Mouse (Mus musculus) lung, embryonic 14.5 days (tissue): Measurements from ENCODE around the gene Ptprf. TPM values are rescaled to one million over a fixed set of nuclear protein-coding genes. Genes with fewer than 3 reads are reported as not detected.

Experiments used
- ATAC-seq: fragments of 200-750 bp; cut with Nextera tagmentation; 2 replicates; pipeline ENCODE4 v1.8.0; 2017; ENCODE audit warnings: mild to moderate bottlenecking, moderate TSS enrichment, moderate library complexity; ENCODE audit not compliant: insufficient read depth
- DNase-seq: peaks from one replicate; pipeline ENCODE4 v3.0.0-alpha.2; 2015
- H3K27ac ChIP-seq: fragments of 300-500 bp; sonication (generic); 2 replicates; pipeline ENCODE4 v1.5.1; 2014; ENCODE audit warnings: low read depth, mild to moderate bottlenecking, moderate library complexity
- H3K27me3 ChIP-seq: fragments of 300-500 bp; sonication (generic); 2 replicates; pipeline ENCODE4 v1.6.1; 2014; ENCODE audit warnings: low read length, control low read depth; ENCODE audit not compliant: insufficient read depth
- H3K36me3 ChIP-seq: fragments of 300-500 bp; sonication (generic); 2 replicates; pipeline ENCODE4 v1.6.1; 2014; ENCODE audit warnings: control low read depth; ENCODE audit not compliant: insufficient read depth
- H3K4me1 ChIP-seq: fragments of 300-500 bp; sonication (generic); 2 replicates; pipeline ENCODE4 v1.6.1; 2014; ENCODE audit warnings: antibody characterized with exemption, control low read depth; ENCODE audit not compliant: insufficient read depth
- H3K4me2 ChIP-seq: fragments of 300-500 bp; sonication (generic); 2 replicates; pipeline ENCODE4 v1.6.1; 2014; ENCODE audit warnings: mild to moderate bottlenecking
- H3K4me3 ChIP-seq: fragments of 300-500 bp; sonication (generic); 2 replicates; pipeline ENCODE4 v1.5.1; 2014; ENCODE audit warnings: low read depth, low read length
- H3K9ac ChIP-seq: fragments of 300-500 bp; sonication (generic); 2 replicates; pipeline ENCODE4 v1.6.1; 2014
- H3K9me3 ChIP-seq: fragments of 300-500 bp; sonication (generic); 2 replicates; pipeline ENCODE4 v1.6.1; 2016; ENCODE audit warnings: low read depth, low read length, control low read depth
- CTCF ChIP-seq: IDR thresholded peaks from 2 replicates; pipeline ENCODE4 v1.5.1; 2016; ENCODE audit warnings: antibody characterized with exemption, low read depth
- WGBS: fragments of 180-500 bp; shearing (Covaris S2); extraction: QIAGEN DNeasy Blood & Tissue Kit; methylation state at CpG from one replicate; pipeline ENCODE4 v1.1.7; 2014; 5-methylcytosine and 5-hydroxymethylcytosine counted together
- microRNA-seq: library from miRNA; unstranded; fragments of <30 nt; microRNA quantifications from one replicate; pipeline ENCODE4, GENCODE M21; 2016; ENCODE audit warnings: borderline number of aligned reads
- polyA plus RNA-seq: library from polyadenylated mRNA; unstranded; fragments of >200 nt; fragmentation: Nextera tagmentation; extraction: Ambion mirVana; gene quantifications from 2 replicates; pipeline ENCODE4 v1.2.1, GENCODE M21; 2014

Ptprf gene
- polyA plus RNA-seq, 1 experiment from 2014 or later: 75.7 TPM

- WGBS: 10% methylated on average over 17 of the region's 17 CpGs
- DNase-seq: no peak
Measured at GRCm38 (mm10) chr4:118180301-118181080, 110.7 kb downstream of the Ptprf start.

GRCm38 (mm10) chr4:118179467-118180300 is 111.5 kb downstream of the Ptprf start, which contains the start of gene Kdm4a:
Kdm4a (minus strand) TSS chr4:118180043.
- no peak for TF ChIP-seq CTCF
- DNase-seq: peak; percentile 99
- Histone ChIP-seq H3K4me3 (peak within 1 kb of the TSS; percentile 80), H3K36me3 (peaks cover 28% of the 10 kb centered on the region), H3K9ac (peak within 1 kb of the TSS; percentile 83), H3K4me2 (peak within 1 kb of the TSS; percentile 64), H3K9me3 (no peaks in the 10 kb centered on the region), H3K4me1 (peaks cover 4% of the 10 kb centered on the region; the same call in 1 of the 2 replicates), H3K27ac (peak within 1 kb of the TSS; percentile 92), H3K27me3 (no peaks in the 10 kb centered on the region)
- peak; percentile 100 for ATAC-seq
- under 1% methylated on average over 38 of the region's 38 CpGs for WGBS

More at GRCm38 (mm10) chr4:118180301-118181080, 110.7 kb downstream of the Ptprf start:
- TF ChIP-seq CTCF: no peak
- no peaks in the 10 kb centered on the region for H3K9me3 ChIP-seq
- H3K4me1 ChIP-seq: peaks cover 4% of the 10 kb centered on the region; the same call in 1 of the 2 replicates
- peak overlapping the region; percentile 80 for H3K4me3 ChIP-seq
- no peaks in the 10 kb centered on the region for H3K27me3 ChIP-seq
- ATAC-seq: no peak
- H3K27ac ChIP-seq: peak overlapping the region; percentile 91
- H3K9ac ChIP-seq: peak overlapping the region; percentile 83
- peak overlapping the region; percentile 64 for H3K4me2 ChIP-seq
- H3K36me3 ChIP-seq: peaks cover 20% of the 10 kb centered on the region

GRCm38 (mm10) chr4:118178952-118179466 is 112.2 kb downstream of the Ptprf start:
- H3K9ac ChIP-seq: peak overlapping the region; percentile 83

DNA sequence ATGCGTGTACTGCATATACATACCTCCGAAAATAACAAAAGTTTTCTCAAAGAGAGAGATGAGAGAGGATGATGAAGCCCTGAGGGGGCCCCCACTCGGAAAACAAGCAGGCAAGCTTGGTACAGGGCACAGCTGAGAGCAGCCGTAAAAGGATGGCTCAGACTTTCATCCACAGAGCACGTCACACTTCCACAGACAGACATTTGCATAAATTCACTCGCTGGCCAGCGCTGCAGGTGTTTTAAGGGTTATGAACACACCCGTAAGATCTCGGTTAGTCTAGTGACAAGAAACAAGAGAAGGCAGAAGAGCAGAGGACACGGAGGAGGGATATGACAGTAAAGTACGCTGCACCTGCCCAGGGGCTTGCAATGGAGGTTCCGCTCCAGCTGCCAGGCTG is 118.7 kb downstream of the Ptprf start:
- no peak overlapping the region for H3K4me3 ChIP-seq
- H3K4me2 ChIP-seq: no peak overlapping the region
- H3K27me3 ChIP-seq: no peaks in the 10 kb centered on the region
- no peaks in the 10 kb centered on the region for H3K4me1 ChIP-seq
- peaks cover 100% of the 10 kb centered on the region for H3K36me3 ChIP-seq
- no peaks in the 10 kb centered on the region for H3K9me3 ChIP-seq
- ATAC-seq (no peak), DNase-seq (no peak)
- no peak overlapping the region for H3K27ac ChIP-seq
- TF ChIP-seq CTCF: no peak
- 93% methylated on average over 12 of the region's 12 CpGs for WGBS
- no peak overlapping the region for H3K9ac ChIP-seq

More at GRCm38 (mm10) chr4:118178952-118179466, 112.2 kb downstream of the Ptprf start:
- Histone ChIP-seq H3K4me1 (peaks cover 4% of the 10 kb centered on the region; the same call in 1 of the 2 replicates), H3K27me3 (no peaks in the 10 kb centered on the region), H3K4me3 (peak overlapping the region; percentile 80), H3K9me3 (no peaks in the 10 kb centered on the region), H3K36me3 (peaks cover 35% of the 10 kb centered on the region), H3K4me2 (peak overlapping the region; percentile 64), H3K27ac (peak overlapping the region; percentile 92)
- WGBS: 1% methylated on average over 12 of the region's 12 CpGs
- no peak for TF ChIP-seq CTCF
- ATAC-seq (no peak), DNase-seq (peak; percentile 50)

- ATAC-seq: no peak
- WGBS: 83% methylated on average over 9 of the region's 9 CpGs
- TF ChIP-seq CTCF: peak; percentile 59
- Histone ChIP-seq H3K27me3 (no peaks in the 10 kb centered on the region), H3K4me3 (no peak overlapping the region), H3K4me1 (no peaks in the 10 kb centered on the region), H3K27ac (no peak overlapping the region), H3K4me2 (no peak overlapping the region), H3K36me3 (peaks cover 100% of the 10 kb centered on the region), H3K9ac (no peak overlapping the region), H3K9me3 (no peaks in the 10 kb centered on the region)
- peak; percentile 35 for DNase-seq
Measured at GRCm38 (mm10) chr4:118171006-118171405, 120.2 kb downstream of the Ptprf start.

DNA sequence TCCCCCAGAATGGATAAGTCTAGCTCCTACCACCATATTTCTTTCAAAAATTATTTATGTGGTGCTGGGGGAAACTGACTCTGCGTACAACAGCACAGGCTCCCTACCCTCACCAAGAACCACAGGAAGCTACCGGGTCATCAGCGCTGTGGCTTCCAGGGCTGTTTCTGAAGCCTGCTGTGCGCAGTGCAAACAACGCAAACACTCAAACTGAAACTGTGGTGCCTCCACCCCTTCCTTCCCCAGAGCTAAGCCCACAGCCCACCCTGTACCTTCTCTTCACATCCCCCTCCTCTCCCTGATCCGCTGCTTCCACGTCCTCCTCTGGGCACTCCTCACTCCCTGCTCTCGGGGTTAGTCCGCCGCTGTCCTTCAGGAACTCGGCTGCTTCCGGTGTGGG is 129.1 kb downstream of the Ptprf start:
- Histone ChIP-seq H3K27ac (no peak overlapping the region), H3K9me3 (no peaks in the 10 kb centered on the region), H3K27me3 (no peaks in the 10 kb centered on the region), H3K4me2 (no peak overlapping the region), H3K9ac (no peak overlapping the region), H3K4me3 (no peak overlapping the region), H3K4me1 (no peaks in the 10 kb centered on the region), H3K36me3 (peaks cover 93% of the 10 kb centered on the region)
- 92% methylated on average over 12 of the region's 12 CpGs for WGBS
- ATAC-seq: no peak
- no peak for TF ChIP-seq CTCF
- DNase-seq: no peak

Small RNA genes lying within 50 kb of the gene (microRNA-seq; reads per million reads assigned to microRNA genes)
- gene Mir7226: 0.71 reads per million

Other genes with a start within 250 kb of the Ptprf start
- gene St3gal3, start 156.5 kb downstream of the Ptprf start, polyA plus RNA-seq: 4.2 and 6.3 TPM in 2 replicates
- gene Kdm4a, start 111.4 kb downstream of the Ptprf start, polyA plus RNA-seq: 43.3 and 45.0 TPM in 2 replicates
- gene Szt2, start 117.9 kb upstream of the Ptprf start, polyA plus RNA-seq: 11.1 and 11.7 TPM in 2 replicates
- 94.1 and 96.4 TPM in 2 replicates for gene Med8, start 117.9 kb upstream of the Ptprf start, polyA plus RNA-seq
- 96.5 and 97.8 TPM in 2 replicates for gene Elovl1, start 136.7 kb upstream of the Ptprf start, polyA plus RNA-seq
- gene Cdc20, start 145.9 kb upstream of the Ptprf start, polyA plus RNA-seq: 324 and 332 TPM in 2 replicates
- gene Mpl, start 166.1 kb upstream of the Ptprf start, polyA plus RNA-seq: 1.3 and 1.8 TPM in 2 replicates
- gene Tie1, start 198.7 kb upstream of the Ptprf start, polyA plus RNA-seq: 52.7 and 54.2 TPM in 2 replicates
- 9.0 and 10.3 TPM in 2 replicates for gene 2610528J11Rik, start 235.6 kb upstream of the Ptprf start, polyA plus RNA-seq